Mouse (Mus musculus): ENCODE measurements at regions not wholly inside any gene's neighbourhood (a gene's known extent, or its start where the extent isn't known, plus 50 kb on each side); places are given as distances from the start of the nearest gene placed in this dataset.
A peak's percentile ranks its signal among the peaks of the same experiment; 100 is the strongest.

- no peak for DNase-seq (ENCODE audit: low spot score)
These were observed 95.6 kb upstream of the Opcml start for GRCm38 (mm10) chr9:27694805-27695593.

- peak; percentile 3 for DNase-seq (ENCODE audit: low spot score)
These were observed 89.0 kb upstream of the Opcml start for GRCm38 (mm10) chr9:27701559-27701958.

DNA sequence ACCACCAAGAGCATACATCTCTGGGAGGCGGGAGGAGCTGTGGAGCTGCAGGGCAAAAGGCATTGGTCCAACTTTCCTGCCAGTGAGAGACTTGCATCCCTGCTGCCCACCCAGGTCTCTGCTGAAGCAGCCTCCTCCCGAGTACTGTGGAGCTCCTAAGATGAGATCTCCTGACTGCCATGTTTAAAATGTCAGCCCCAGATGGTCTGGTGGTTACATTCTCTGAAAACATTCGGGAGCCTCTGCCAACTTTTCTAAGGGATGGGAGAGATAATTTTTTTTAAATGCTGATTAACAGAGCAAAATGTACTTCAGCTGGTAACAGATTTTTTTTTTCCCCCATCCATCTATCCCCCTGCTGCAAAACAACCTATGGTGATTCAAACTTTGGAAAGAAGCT lies 88.4 kb upstream of the Opcml start:
- DNase-seq (ENCODE audit: low spot score), result no peak

- no peak for DNase-seq (ENCODE audit: low spot score)
These were observed 86.6 kb upstream of the Opcml start for GRCm38 (mm10) chr9:27704001-27704400.

- DNase-seq (ENCODE audit: low spot score), result no peak
These were observed 66.7 kb upstream of the Opcml start for GRCm38 (mm10) chr9:27723840-27724408.

- no peak for DNase-seq (ENCODE audit: low spot score)
These were observed 66.0 kb upstream of the Opcml start for GRCm38 (mm10) chr9:27724576-27724975.

DNA sequence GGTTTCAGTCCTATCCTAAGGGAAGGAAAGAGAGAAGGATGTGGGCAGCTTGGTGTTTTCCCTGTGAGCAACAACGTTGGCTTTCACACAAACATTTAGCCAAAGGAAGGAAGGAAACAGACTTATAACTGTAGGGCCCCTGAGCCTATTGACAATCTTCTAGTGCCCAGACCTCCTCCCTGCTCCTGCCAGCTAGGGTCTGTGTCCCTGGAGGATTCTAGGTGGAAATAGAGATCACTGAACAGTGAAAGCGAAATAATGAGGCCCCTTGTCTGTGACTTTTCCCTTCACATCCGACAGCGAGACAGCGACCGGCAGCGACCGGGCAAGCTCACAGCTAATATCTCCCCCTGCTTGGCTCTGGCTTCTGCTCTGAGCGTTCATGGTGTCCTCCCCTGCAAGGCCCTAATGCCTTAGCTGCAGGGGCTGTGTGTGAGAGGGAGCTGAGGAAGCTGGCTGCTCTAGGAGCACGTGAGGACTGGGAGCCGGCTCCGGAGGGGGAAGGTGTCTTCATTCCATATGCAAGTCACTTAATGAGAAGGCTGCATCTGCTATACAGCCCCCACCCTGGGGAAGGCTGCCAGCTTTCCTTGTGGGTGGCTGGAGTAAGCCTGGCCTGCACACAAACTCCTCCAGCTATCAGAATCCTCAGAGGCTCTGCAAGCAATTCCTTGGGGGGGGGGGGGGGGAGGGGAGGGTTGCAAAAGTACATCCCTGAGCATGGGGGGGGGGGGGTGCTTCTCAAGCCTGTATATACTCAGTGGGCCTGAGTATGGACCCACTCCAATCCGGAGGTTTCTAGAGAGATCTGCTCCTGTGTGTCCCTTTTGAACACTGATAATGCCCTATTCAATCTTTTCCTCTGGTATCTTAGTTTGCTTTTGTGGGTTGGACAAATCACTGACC lies 61.7 kb upstream of the Opcml start:
- peak; percentile 27 for DNase-seq (ENCODE audit: low spot score)

GRCm38 (mm10) chr9:27729558-27729889 lies 61.1 kb upstream of the Opcml start:
- DNase-seq (ENCODE audit: low spot score), result no peak

DNA sequence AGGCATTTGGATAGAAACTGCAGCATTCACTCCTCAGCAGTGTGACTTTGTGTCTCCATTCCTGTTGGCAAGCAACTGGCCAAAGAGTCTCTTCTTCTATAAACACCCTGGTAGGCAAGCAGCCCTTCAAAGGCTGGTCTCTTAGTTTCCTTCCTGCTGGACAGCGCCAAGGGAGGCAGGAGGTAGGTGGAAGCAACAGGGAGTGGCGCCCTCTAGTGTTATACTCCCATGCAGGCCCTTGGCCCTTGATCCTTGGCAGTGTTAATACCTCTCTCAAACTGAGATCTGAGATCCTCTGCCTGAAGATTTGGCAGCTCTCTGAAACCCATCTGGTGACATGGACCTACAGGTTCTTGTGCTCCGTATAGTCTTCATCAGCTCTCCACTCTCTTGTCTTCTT lies 51.3 kb upstream of the Opcml start:
- peak; percentile 71 for DNase-seq (ENCODE audit: low spot score)
